Mouse (Mus musculus): ENCODE data around the gene Ugt1a8. TPM values are rescaled to one million over a fixed set of nuclear protein-coding genes. Genes with fewer than 3 reads are reported as not detected.
"Not testable (repeated sequence)": the region's sequence is repeated elsewhere in the genome, so short reads cannot be mapped to it uniquely, and the experiment has no call there.

Gene Ugt1a8
- polyA plus RNA-seq, 1 experiment from 2014 or later: not detected

GRCm38 (mm10) chr1:88125827-88126360, 38.3 kb downstream of the Ugt1a8 start:
- H3K4me1 ChIP-seq; H3K4me3 ChIP-seq; H3K9me3 ChIP-seq (replicated peaks); H3K27ac ChIP-seq; H3K27me3 ChIP-seq (ENCODE audit: low read depth, poor library complexity, severe bottlenecking); DNase-seq (ENCODE audit: low spot score); H3K36me3 ChIP-seq: not testable (repeated sequence)
- 81% methylated on average over 4 of the region's 4 CpGs for WGBS

GRCm38 (mm10) chr1:88129091-88129490, 41.5 kb downstream of the Ugt1a8 start:
- not testable (repeated sequence) for H3K27me3 ChIP-seq (ENCODE audit: low read depth, poor library complexity, severe bottlenecking); DNase-seq (ENCODE audit: low spot score); H3K9me3 ChIP-seq (replicated peaks); H3K27ac ChIP-seq; H3K4me1 ChIP-seq; H3K4me3 ChIP-seq; H3K36me3 ChIP-seq
- WGBS: 83% methylated on average over 2 of the region's 2 CpGs

- H3K4me1 ChIP-seq; H3K36me3 ChIP-seq; H3K4me3 ChIP-seq; H3K27ac ChIP-seq; H3K27me3 ChIP-seq (ENCODE audit: low read depth, poor library complexity, severe bottlenecking); H3K9me3 ChIP-seq (replicated peaks); DNase-seq (ENCODE audit: low spot score): not testable (repeated sequence)
- WGBS: 78% methylated on average over 1 of the region's 1 CpGs
Measured at GRCm38 (mm10) chr1:88130223-88130622, 42.6 kb downstream of the Ugt1a8 start.

- Histone ChIP-seq H3K4me3 (no peak overlapping the region), H3K9me3 (replicated peaks) (no peaks in the 10 kb centered on the region), H3K27me3 (ENCODE audit: low read depth, poor library complexity, severe bottlenecking) (no peaks in the 10 kb centered on the region), H3K27ac (no peak overlapping the region), H3K4me1 (peaks cover 6% of the 10 kb centered on the region; the same call in 1 of the 2 replicates), H3K36me3 (no peaks in the 10 kb centered on the region)
- 71% methylated on average over 3 of the region's 3 CpGs for WGBS
- no peak for DNase-seq (ENCODE audit: low spot score)
Measured at GRCm38 (mm10) chr1:88133908-88134456, 46.4 kb downstream of the Ugt1a8 start.

- H3K36me3 ChIP-seq; H3K27me3 ChIP-seq (ENCODE audit: low read depth, poor library complexity, severe bottlenecking); DNase-seq (ENCODE audit: low spot score); H3K9me3 ChIP-seq (replicated peaks); H3K4me1 ChIP-seq; H3K27ac ChIP-seq; H3K4me3 ChIP-seq: not testable (repeated sequence)
- WGBS: 61% methylated on average over 5 of the region's 5 CpGs
Measured at GRCm38 (mm10) chr1:88134457-88135011, 46.9 kb downstream of the Ugt1a8 start, which contains the start of gene Ugt1a6a. Ugt1a6a (plus strand) TSS chr1:88134809.

- not testable (repeated sequence) for H3K4me1 ChIP-seq; DNase-seq (ENCODE audit: low spot score); H3K27me3 ChIP-seq (ENCODE audit: low read depth, poor library complexity, severe bottlenecking); H3K36me3 ChIP-seq; H3K4me3 ChIP-seq; H3K27ac ChIP-seq; H3K9me3 ChIP-seq (replicated peaks)
- 97% methylated on average over 6 of the region's 6 CpGs for WGBS
Measured at GRCm38 (mm10) chr1:88135229-88135904, 47.8 kb downstream of the Ugt1a8 start.

GRCm38 (mm10) chr1:88136646-88137045, 49.0 kb downstream of the Ugt1a8 start:
- no peak for DNase-seq (ENCODE audit: low spot score)
- peaks cover 6% of the 10 kb centered on the region; the same call in 1 of the 2 replicates for H3K4me1 ChIP-seq
- no peaks in the 10 kb centered on the region for H3K36me3 ChIP-seq
- 86% methylated on average over 2 of the region's 2 CpGs for WGBS
- no peak overlapping the region for H3K27ac ChIP-seq
- no peak overlapping the region for H3K4me3 ChIP-seq
- no peaks in the 10 kb centered on the region for H3K27me3 ChIP-seq (ENCODE audit: low read depth, poor library complexity, severe bottlenecking)
- no peaks in the 10 kb centered on the region for H3K9me3 ChIP-seq (replicated peaks)

- DNase-seq (ENCODE audit: low spot score): no peak
- Histone ChIP-seq H3K4me1 (peaks cover 6% of the 10 kb centered on the region; the same call in 1 of the 2 replicates), H3K9me3 (replicated peaks) (no peaks in the 10 kb centered on the region), H3K27me3 (ENCODE audit: low read depth, poor library complexity, severe bottlenecking) (no peaks in the 10 kb centered on the region), H3K36me3 (no peaks in the 10 kb centered on the region), H3K27ac (no peak overlapping the region), H3K4me3 (no peak overlapping the region)
- 92% methylated on average over 3 of the region's 3 CpGs for WGBS
Measured at GRCm38 (mm10) chr1:88137264-88137663, 49.7 kb downstream of the Ugt1a8 start.

GRCm38 (mm10) chr1:88138145-88138544, 50.5 kb downstream of the Ugt1a8 start:
- Histone ChIP-seq H3K36me3 (no peaks in the 10 kb centered on the region), H3K9me3 (replicated peaks) (no peaks in the 10 kb centered on the region), H3K27ac (no peak overlapping the region), H3K4me1 (peaks cover 6% of the 10 kb centered on the region; the same call in 1 of the 2 replicates), H3K4me3 (no peak overlapping the region), H3K27me3 (ENCODE audit: low read depth, poor library complexity, severe bottlenecking) (no peaks in the 10 kb centered on the region)
- 94% methylated on average over 1 of the region's 1 CpGs for WGBS
- DNase-seq (ENCODE audit: low spot score): no peak

- DNase-seq (ENCODE audit: low spot score); H3K27me3 ChIP-seq (ENCODE audit: low read depth, poor library complexity, severe bottlenecking); H3K4me3 ChIP-seq; H3K4me1 ChIP-seq; H3K9me3 ChIP-seq (replicated peaks); H3K36me3 ChIP-seq; H3K27ac ChIP-seq: not testable (repeated sequence)
- WGBS: 85% methylated on average over 1 of the region's 1 CpGs
Measured at GRCm38 (mm10) chr1:88140492-88140891, 52.9 kb downstream of the Ugt1a8 start.

GRCm38 (mm10) chr1:88143966-88144675, 56.5 kb downstream of the Ugt1a8 start:
- peak; percentile 45 for DNase-seq (ENCODE audit: low spot score)

GRCm38 (mm10) chr1:88145278-88145677, 57.7 kb downstream of the Ugt1a8 start:
- not testable (repeated sequence) for DNase-seq (ENCODE audit: low spot score); H3K4me3 ChIP-seq; H3K27me3 ChIP-seq (ENCODE audit: low read depth, poor library complexity, severe bottlenecking); H3K9me3 ChIP-seq (replicated peaks); H3K27ac ChIP-seq; H3K4me1 ChIP-seq; H3K36me3 ChIP-seq
- 54% methylated on average over 2 of the region's 2 CpGs for WGBS

More at GRCm38 (mm10) chr1:88143966-88144675, 56.5 kb downstream of the Ugt1a8 start:
- not testable (repeated sequence) for H3K4me3 ChIP-seq; H3K4me1 ChIP-seq; H3K27ac ChIP-seq; H3K9me3 ChIP-seq (replicated peaks); H3K36me3 ChIP-seq; H3K27me3 ChIP-seq (ENCODE audit: low read depth, poor library complexity, severe bottlenecking)
- 4% methylated on average over 5 of the region's 5 CpGs for WGBS

- WGBS: 81% methylated on average over 2 of the region's 2 CpGs
- not testable (repeated sequence) for H3K27ac ChIP-seq; DNase-seq (ENCODE audit: low spot score); H3K4me1 ChIP-seq; H3K36me3 ChIP-seq; H3K9me3 ChIP-seq (replicated peaks); H3K4me3 ChIP-seq; H3K27me3 ChIP-seq (ENCODE audit: low read depth, poor library complexity, severe bottlenecking)
Measured at GRCm38 (mm10) chr1:88150133-88150532, 62.5 kb downstream of the Ugt1a8 start.

All from limb, embryonic 10.5 days (tissue).